Mouse (Mus musculus) erythroblast, embryonic 14.5 days (primary cell): ENCODE results near the gene Pwp2. TPM values are rescaled to one million over a fixed set of nuclear protein-coding genes. Genes with fewer than 3 reads are reported as not detected.

Source experiments
- H3K27me3 ChIP-seq: 2 replicates; pipeline ENCODE4 v1.6.1; 2012; ENCODE audit warnings: inconsistent platforms; ENCODE audit not compliant: control insufficient read depth
- H3K36me3 ChIP-seq: 2 replicates; pipeline ENCODE4 v1.6.1; 2012; ENCODE audit warnings: mild to moderate bottlenecking, inconsistent platforms; ENCODE audit not compliant: control insufficient read depth
- H3K4me1 ChIP-seq: 2 replicates; pipeline ENCODE4 v1.6.1; 2012; ENCODE audit warnings: inconsistent platforms; ENCODE audit not compliant: control insufficient read depth
- H3K4me3 ChIP-seq: replicated peaks from 2 replicates; pipeline ENCODE3; 2012; ENCODE audit warnings: moderate library complexity, mild to moderate bottlenecking, inconsistent platforms
- H3K9me3 ChIP-seq: 2 replicates; pipeline ENCODE4 v1.6.1; 2012; ENCODE audit warnings: low read length, inconsistent platforms, mixed read lengths; ENCODE audit not compliant: control insufficient read depth
- GATA1 ChIP-seq: IDR thresholded peaks from 2 replicates; pipeline ENCODE4 v1.6.1; 2012; ENCODE audit warnings: low read length, inconsistent platforms, mixed read lengths
- TAL1 ChIP-seq: IDR thresholded peaks from 3 replicates; pipeline ENCODE4 v1.6.1; 2012; ENCODE audit warnings: low read length, inconsistent platforms, mixed read lengths
- polyA plus RNA-seq: library from polyadenylated mRNA; stranded (reverse); fragments of >175 nt; gene quantifications from 2 replicates; pipeline ENCODE4 v1.2.3, GENCODE M21; 2012

Gene Pwp2
- polyA plus RNA-seq, 1 experiment: 0.26 TPM

GRCm38 (mm10) chr10:78165256-78166005 is 19.5 kb downstream of the Pwp2 start:
- H3K27me3 ChIP-seq: no peaks in the 10 kb centered on the region
- TF ChIP-seq GATA1: no peak
- peaks cover 37% of the 10 kb centered on the region for H3K4me1 ChIP-seq
- no peak overlapping the region for H3K4me3 ChIP-seq
- no peaks in the 10 kb centered on the region for H3K9me3 ChIP-seq
- peaks cover 76% of the 10 kb centered on the region for H3K36me3 ChIP-seq

- Histone ChIP-seq H3K27me3 (no peaks in the 10 kb centered on the region), H3K4me3 (no peak overlapping the region), H3K36me3 (peaks cover 78% of the 10 kb centered on the region), H3K9me3 (no peaks in the 10 kb centered on the region), H3K4me1 (peaks cover 32% of the 10 kb centered on the region)
- no peak for TF ChIP-seq TAL1
- no peak for TF ChIP-seq GATA1
These were observed 20.2 kb downstream of the Pwp2 start for GRCm38 (mm10) chr10:78164786-78165185.

- TF ChIP-seq GATA1 (no peak), TAL1 (no peak)
- H3K9me3 ChIP-seq: no peaks in the 10 kb centered on the region
- peaks cover 31% of the 10 kb centered on the region for H3K4me1 ChIP-seq
- no peaks in the 10 kb centered on the region for H3K27me3 ChIP-seq
- peaks cover 78% of the 10 kb centered on the region for H3K36me3 ChIP-seq
- H3K4me3 ChIP-seq: no peak overlapping the region
These were observed 21.0 kb downstream of the Pwp2 start for GRCm38 (mm10) chr10:78163923-78164322.

- Histone ChIP-seq H3K4me1 (peaks cover 24% of the 10 kb centered on the region), H3K36me3 (peaks cover 73% of the 10 kb centered on the region)
These were observed 21.7 kb downstream of the Pwp2 start for GRCm38 (mm10) chr10:78163241-78163640.

GRCm38 (mm10) chr10:78162646-78163045 is 22.3 kb downstream of the Pwp2 start:
- Histone ChIP-seq H3K4me1 (peaks cover 22% of the 10 kb centered on the region), H3K27me3 (no peaks in the 10 kb centered on the region), H3K9me3 (no peaks in the 10 kb centered on the region), H3K36me3 (peaks cover 71% of the 10 kb centered on the region), H3K4me3 (no peak overlapping the region)
- TF ChIP-seq TAL1: no peak
- TF ChIP-seq GATA1: no peak

More at GRCm38 (mm10) chr10:78163241-78163640, 21.7 kb downstream of the Pwp2 start:
- H3K27me3 ChIP-seq: no peaks in the 10 kb centered on the region
- TF ChIP-seq TAL1 (no peak), GATA1 (no peak)
- no peaks in the 10 kb centered on the region for H3K9me3 ChIP-seq
- H3K4me3 ChIP-seq: no peak overlapping the region

GRCm38 (mm10) chr10:78161096-78161495 is 23.9 kb downstream of the Pwp2 start:
- peaks cover 56% of the 10 kb centered on the region for H3K36me3 ChIP-seq
- H3K9me3 ChIP-seq: no peaks in the 10 kb centered on the region
- no peaks in the 10 kb centered on the region for H3K27me3 ChIP-seq
- peaks cover 18% of the 10 kb centered on the region for H3K4me1 ChIP-seq
- H3K4me3 ChIP-seq: no peak overlapping the region
- TF ChIP-seq GATA1: no peak
- no peak for TF ChIP-seq TAL1

- Histone ChIP-seq H3K27me3 (no peaks in the 10 kb centered on the region), H3K36me3 (peaks cover 50% of the 10 kb centered on the region), H3K9me3 (no peaks in the 10 kb centered on the region), H3K4me1 (peaks cover 18% of the 10 kb centered on the region), H3K4me3 (no peak overlapping the region)
- TF ChIP-seq TAL1 (no peak), GATA1 (no peak)
These were observed 24.4 kb downstream of the Pwp2 start for GRCm38 (mm10) chr10:78160369-78161095.

- no peak for TF ChIP-seq GATA1
- Histone ChIP-seq H3K9me3 (no peaks in the 10 kb centered on the region), H3K27me3 (no peaks in the 10 kb centered on the region), H3K36me3 (peaks cover 44% of the 10 kb centered on the region), H3K4me1 (peaks cover 18% of the 10 kb centered on the region), H3K4me3 (peak overlapping the region; percentile 44)
These were observed 25.0 kb downstream of the Pwp2 start for GRCm38 (mm10) chr10:78159906-78160305.

- Histone ChIP-seq H3K36me3 (peaks cover 38% of the 10 kb centered on the region), H3K9me3 (no peaks in the 10 kb centered on the region), H3K4me3 (peak overlapping the region; percentile 44), H3K27me3 (no peaks in the 10 kb centered on the region), H3K4me1 (peaks cover 18% of the 10 kb centered on the region)
- no peak for TF ChIP-seq TAL1
- TF ChIP-seq GATA1: no peak
These were observed 25.6 kb downstream of the Pwp2 start for GRCm38 (mm10) chr10:78159252-78159878.
